Mouse (Mus musculus) mature B cell (primary cell): Measurements from ENCODE around the gene Cep63.

Experiments
- in situ Hi-C: fragments of 300-500 bp; cut with MboI; formaldehyde crosslinking; loops from 2 replicates; pipeline ENCODE4 v1.14.3; 2019

Cep63 gene

DNA sequence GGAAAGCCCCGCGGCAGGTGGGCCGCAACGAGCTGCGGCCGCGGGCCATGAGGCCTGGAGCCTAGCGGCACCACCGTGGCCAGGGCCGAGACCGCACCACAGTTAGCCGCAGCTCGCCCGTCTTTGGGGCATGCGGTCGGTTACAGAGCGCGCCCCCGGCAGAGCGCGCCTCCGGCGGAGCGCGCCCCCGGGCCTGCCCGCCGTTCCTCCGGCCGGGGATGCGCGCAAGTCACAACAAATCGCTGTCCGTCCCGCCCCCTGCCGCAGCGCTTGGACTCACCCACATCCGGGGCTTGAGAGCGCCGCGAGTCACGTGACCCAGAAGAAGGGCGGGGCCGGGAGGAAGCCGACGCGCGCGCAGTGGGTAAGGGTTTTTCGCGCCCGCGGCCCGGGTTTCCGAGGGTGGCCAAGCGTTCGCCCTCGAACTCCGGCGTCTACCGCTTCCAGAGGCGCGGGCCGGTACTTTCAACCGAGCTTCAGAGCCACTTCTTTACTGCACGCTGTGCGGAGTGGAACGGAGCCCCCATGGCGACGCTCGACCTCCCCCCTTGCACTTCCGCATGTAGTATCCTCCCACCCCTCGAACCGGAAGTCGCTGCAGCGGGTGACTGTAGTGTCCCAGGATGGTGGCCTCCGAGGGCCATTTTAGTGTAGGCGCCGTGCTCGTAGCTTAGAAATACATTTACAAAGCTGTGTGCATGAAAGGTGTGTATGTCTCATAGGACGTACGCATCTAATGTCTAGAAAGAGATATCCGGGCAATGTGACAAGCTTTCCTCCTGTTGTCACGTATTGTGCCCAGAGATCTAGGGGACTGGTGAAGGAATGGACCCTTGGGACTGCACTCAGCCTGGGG lies at the start of gene Cep63, which contains the start of gene Anapc13:
TSS of gene Cep63 (minus strand) at position 552 of the 856 bp plus-strand sequence.
TSS of gene Anapc13 (plus strand) at position 314 of the 856 bp plus-strand sequence.
- in situ Hi-C loops: no loop called here

DNA sequence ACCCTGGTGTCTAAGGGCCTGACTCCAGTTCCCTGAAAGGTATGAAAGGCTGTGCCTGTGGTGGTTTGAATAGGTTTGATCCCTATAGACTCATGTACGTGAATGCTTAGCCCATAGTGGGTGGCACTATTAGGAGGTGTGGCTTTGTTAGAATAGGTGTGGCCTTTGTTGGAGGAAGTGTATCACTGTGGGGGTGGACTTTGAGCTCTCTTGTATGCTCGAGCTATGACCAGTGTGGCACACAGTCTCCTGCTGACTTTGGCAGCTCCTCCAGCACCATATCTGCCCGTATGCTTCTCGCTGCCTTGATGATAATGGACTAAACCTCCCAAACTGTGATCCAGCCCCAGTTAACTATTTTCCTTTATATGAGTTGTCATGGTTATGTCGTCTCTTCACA lies 49.6 kb upstream of the Cep63 start:
- in situ Hi-C loops: no loop called here

DNA sequence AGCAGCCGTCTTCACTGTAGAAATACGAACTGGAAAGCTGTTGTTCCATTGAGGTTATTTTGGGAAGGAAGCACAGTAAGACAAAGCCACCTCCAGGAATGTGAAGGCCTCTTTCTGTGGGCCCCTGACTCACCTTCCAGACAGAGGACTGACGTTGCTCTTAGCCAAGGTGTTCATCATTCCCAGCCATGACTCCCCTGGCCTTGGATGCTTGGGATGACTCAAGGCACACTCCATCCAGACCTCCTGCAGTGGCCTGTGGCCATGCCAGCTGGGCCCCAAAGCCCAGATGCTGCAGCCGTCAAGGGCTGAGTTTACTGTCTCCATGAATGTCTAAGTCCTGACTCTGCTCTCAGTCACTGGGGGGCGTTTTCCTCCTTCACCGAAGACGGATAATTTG lies 47.0 kb upstream of the Cep63 start:
- in situ Hi-C loops: no loop called here

DNA sequence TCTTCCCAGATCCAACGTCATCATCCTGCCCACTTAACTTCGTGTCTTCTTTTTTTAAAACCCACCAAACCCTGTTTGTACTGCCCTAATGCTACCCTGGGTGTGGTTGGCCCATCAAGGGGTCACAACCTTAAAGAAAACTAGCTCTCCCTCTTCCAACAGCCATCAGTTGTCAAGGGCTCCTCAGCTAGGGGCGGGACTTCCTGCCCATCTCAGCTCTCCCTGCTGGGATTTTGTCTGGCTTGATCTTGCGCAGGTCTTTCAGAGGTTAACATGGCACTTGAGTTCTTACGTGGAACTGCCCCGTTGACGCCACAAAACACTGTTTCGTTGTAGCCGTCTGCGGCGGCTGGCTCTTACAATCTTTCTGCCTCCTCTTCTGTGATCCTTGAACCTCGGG lies 42.6 kb upstream of the Cep63 start:
- in situ Hi-C loops: no loop called here

DNA sequence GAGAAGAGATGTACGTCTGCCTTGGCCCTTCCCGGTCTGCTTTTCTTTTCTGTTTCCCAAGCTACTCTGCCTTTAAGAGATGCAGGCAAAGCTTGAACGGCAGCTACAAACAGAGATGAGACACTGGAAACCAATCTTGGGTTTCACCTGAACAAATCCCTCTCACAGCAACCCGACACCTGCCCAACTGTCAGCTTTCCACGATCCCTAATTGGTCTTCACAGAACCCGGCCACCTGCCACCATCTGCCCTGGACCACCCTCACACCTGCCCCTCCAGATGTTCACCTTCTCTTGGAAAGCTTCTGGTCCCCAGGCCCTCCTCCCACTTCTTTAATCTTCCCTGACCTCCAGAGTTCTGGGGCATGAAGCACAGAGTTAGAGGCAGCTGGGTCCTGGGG lies 41.8 kb upstream of the Cep63 start:
- in situ Hi-C loops: no loop called here

DNA sequence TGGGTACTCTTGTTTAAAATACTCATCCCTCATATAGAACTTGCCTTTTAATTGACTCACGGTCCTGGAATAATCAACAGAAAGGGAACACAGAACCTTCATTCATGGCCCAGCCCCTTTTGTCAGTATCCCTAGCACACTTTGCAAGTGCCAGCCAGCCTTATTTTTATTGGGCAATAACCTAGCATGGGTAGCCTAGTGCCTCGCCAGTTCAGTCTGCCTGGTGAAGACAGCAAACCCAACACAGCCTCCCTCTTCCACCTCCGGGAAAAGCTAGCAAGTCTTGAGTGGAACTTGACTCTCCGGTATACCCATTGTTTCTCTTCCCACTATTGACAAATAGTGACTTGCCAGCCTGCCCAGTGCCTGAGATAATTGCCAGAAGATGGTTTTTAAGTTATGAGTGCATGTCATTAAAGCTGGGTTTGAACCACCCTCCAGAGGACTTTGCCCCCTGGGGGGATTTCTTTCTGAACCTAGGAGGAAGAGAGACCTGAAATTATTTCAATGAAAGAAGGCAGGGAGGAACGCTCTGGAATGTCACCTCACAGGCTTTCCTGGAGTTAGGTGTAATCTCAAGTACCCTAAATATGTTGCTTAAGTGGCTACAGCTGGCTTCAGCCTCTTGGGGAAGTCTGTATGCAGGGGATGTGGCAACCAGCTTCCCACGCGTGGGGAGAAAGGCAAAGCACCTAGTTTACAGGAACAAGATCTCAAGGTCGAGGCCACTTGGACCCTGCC lies 30.2 kb upstream of the Cep63 start:
- in situ Hi-C loops: no loop called here

DNA sequence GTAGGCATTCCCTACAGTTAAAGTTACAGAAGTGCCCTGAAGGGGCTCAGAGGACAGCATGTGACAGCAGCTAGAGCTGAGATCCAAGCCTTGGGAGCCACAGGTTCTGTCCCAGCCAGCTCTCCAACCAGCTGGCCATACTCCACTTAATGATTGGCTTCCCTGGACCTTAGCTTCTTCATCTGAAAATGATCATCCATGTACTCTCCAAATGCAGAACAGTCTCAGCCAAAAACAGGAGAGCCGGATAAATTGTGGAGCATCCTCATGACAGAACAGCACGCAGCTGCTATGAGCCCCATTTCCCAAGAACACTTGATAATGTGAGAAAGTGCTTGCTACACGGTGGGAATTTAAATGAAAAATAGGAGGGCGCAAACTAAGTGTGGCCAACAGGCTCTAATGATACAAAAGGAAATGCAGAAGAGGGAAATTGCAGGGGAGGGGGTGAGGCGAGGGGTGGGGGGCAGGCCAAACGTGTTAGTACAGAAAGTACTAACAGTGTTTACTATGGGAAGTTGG lies 24.9 kb upstream of the Cep63 start:
- in situ Hi-C loops: no loop called here

DNA sequence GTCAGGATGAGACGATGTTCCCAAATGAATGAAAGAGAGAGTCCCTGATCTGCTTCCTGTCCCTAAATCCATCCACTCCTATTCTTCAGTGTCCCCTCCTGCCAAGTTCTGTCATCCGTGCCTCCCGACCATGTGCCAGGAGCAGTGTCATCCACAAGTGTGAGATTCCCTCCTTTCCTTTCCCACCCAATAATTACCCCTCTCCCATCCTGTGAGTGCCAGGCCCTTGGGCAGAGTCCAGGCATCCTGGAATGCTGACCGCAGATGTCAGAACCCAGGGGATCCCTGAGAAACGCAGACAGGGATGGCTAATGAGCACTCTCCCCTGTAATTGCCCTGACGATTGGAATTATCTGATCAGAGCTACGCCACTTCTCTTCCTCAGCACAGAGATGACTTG lies 24.3 kb upstream of the Cep63 start:
- in situ Hi-C loops: no loop called here

DNA sequence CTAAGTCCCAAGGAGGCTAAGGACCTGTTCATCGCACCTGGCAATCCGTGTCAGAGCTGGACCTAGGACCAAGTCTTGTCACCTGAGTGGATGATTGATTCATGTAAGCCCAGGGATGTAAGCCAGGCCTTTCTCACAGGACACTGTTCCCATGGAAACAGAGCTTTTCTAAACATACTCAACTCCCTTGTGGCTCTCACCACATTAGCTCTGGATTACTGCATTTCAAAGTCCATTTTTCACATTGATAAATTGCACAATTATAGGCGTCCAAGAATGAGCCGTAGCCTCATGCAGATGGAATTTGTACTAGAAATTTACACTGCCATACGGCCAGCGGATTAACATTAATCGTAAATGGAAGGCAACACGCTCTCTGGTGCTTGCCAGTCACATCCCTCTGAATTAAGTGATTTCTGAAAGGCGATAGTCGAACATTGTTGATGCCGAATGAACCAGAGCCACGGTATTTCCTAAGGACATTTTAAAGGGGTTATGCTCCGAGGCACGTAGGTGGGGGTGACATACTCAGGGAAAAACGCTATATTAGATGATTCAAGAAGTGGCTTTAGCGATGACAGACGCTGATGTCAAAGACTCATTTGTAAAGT lies 23.7 kb upstream of the Cep63 start:
- in situ Hi-C loops: loop anchor here (10.0 kb wide), 1 partner anchor 125 kb away; no protein-coding TSS in a partner anchor

DNA sequence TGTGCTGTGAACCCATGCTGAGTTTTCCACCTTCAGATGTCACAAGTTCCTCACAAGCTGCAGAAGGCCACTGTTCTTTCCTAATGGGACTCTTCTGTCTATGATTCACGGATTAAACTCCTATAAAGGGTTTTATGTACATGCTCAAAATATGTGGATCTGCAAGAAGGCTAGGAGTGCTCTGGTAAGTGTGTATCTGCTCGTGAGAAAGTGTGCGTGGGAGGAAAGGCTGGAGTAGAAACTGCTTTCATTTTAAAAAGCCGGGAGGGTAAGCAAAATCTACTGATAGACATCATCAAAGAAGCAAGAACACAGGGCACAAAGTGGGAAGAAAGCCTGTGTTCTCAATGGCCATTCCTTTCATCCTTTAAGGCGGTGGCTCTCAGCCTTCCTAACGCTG lies 20.7 kb upstream of the Cep63 start:
- in situ Hi-C loops: loop anchor here (10.0 kb wide), 1 partner anchor 128 kb away; no protein-coding TSS in a partner anchor

DNA sequence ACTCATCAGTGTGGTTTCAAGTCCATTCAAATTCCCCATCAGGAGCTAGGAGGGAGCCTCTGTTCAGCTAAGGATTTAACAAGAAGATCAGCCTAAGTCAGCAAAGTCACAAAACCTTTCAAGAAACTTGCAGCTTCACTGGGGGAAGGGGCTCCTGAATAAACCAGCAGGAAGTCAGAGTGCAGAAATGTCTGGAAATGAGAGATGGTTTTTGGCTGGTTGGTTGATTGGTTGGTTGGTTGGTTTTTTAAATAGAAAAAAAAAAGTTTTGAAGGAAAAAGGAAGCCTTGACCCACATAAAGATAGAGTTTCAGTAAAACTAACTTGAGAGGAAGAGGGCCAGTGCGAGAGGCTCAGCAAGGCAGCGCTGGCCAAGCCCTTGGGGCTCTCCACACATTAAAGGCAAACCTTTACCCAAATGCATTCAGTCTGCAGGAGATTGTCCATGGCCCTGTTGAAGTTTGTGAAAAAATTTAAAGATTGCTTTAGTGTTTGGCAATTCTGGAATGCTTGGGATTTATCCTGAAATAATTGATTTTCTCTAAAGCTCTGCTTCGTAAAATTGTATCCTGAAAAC lies 18.9 kb upstream of the Cep63 start:
- in situ Hi-C loops: loop anchor here (10.0 kb wide), 1 partner anchor 130 kb away; no protein-coding TSS in a partner anchor

DNA sequence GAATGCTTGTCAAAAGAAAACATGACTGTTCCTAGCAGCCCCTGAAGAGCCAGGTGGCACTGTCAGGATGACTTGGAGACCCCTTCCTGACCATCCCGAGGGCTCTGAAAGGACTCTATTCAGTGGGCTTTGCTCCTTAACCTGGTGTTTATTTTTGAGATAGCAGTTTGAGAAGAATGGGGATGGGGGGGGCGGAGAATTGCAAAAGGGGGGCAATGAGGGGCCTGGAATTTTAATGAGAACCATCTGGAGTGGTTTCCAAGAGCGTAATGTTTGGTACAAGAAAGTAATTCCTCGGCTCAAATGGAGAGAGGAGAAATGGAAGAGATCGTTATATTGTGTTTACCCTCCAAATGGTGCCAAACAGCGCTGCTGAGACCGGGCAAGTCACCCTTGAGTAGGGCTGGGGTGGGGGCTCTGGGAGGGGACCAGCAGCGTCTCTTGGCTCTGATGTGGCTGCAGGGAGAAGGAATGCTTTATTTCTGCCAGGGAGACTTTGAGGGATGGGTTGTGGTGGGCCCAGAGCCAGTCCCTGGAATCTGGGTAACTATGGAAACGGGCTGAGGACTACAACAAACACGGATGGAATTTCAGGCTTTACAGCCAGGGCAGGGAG lies 17.3 kb upstream of the Cep63 start:
- in situ Hi-C loops: loop anchor here (10.0 kb wide), 1 partner anchor 131 kb away; no protein-coding TSS in a partner anchor

DNA sequence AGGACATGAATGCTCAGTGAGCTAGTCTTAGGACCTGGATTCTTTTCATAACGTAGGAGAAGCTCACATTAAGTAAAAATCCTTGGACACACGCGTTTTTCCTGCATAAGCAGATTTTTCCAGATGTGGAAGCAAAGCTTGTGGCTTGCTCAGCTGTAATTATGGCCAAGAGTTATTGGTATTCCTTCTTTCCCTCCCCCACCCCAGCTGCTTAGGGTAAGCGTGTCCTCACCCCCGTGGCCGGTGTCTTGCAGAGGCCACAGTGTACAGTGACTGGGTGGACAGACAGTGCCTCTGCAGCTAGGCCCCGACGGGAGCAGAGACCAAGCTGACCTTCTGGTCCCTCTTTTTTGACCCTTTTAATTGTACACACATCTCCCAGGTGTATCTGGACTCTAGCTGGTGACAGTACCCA lies 16.7 kb upstream of the Cep63 start:
- in situ Hi-C loops: loop anchor here (10.0 kb wide), 1 partner anchor 132 kb away; no protein-coding TSS in a partner anchor

DNA sequence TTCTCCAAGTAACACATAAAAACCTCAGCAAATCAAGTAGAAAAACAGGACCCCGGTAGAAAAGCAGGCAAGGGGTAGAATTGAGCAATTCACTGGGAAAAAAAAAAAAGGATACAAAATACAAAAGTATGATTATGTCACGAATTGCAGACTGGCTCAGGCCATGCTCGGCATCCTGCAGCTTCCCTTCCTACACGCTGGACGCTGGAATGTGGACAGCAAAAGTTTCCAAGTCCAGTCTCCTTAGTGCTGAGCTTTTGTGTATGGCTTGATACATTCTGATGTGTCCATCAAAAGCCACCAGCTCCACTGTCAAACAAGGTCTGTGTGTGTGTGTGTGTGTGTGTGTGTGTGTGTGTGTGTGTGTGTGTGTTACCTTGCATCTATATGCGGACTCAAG lies 15.2 kb upstream of the Cep63 start:
- in situ Hi-C loops: loop anchor here (10.0 kb wide), 1 partner anchor 133 kb away; no protein-coding TSS in a partner anchor

DNA sequence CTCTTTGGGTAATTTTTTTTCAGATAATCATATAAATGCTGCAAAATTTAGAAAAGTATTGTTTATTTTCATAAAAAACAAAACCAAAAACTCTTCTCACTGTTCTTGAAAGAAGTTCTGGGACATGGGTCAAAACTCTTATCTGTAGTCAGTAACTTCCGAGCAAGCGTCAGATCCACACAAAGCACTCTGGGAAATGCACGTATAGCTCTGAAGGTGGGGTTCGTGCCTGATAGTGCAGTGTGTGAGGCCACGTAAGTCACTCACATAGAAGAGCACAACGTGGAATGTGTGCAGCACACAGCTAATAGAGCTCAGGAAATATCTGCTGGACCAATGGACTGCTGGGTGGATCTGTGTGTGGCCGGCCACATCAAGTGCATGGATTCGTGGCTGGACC lies 13.2 kb upstream of the Cep63 start:
- in situ Hi-C loops: loop anchor here (10.0 kb wide), 1 partner anchor 235 kb away; no protein-coding TSS in a partner anchor

DNA sequence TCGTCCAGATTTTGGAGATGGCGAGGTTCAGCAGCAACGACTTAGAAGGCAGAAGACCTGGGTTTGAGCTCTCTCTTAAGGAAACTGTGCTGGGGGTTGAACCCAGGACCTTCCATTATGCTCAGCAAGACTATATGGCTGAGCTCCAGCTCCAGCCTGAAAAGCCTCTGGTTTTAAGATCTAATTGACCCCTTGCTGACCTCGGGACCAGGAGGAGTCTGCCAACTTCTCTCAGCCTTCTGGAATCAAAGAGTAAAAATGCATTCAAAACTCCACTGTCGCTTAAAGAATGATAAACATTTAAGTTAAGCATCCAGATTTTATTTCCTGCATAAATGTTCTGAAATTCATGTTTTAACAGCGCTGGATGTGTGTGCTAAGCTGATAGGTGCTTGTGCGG lies 12.6 kb upstream of the Cep63 start:
- in situ Hi-C loops: loop anchor here (10.0 kb wide), 1 partner anchor 236 kb away; no protein-coding TSS in a partner anchor

DNA sequence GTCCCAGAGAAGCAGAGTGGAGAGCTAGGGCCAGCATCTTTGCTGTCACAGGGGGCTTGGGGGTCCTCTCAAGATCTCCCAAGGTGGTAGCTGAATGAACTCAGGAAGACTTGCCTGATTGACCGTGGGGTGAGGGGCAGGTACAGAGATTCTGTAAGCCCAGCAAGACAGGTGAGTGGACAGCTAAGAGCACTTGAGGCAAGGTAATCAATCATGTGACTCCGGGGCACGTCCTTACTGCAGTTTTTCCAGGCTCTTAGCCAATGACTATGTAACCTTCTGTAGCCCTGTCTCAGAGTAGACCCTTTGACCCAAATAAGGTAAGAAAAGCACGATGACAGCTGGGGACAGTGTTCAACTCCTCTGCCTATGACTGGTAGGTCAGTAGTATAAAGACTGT lies 10.8 kb upstream of the Cep63 start:
- in situ Hi-C loops: loop anchor here (10.0 kb wide), 1 partner anchor 238 kb away; no protein-coding TSS in a partner anchor

DNA sequence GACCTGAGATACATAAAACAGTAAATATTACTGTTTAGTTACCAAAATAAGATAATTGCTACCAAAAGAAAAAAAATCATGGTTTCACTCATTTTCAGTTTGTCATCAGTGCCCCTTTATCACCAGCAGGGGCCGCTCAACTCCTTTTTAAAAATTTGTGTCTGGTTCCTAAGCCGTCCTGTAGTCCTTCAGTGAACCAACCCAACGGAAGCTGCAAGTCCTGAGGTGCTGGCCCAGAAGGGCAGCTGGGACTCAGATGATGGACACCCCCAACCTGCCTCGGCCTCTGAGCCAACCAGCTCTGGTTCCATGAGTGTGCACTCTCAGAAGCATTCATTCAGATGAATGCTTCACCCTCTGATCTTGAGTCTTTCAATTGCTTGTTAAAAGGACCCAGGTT lies 10.2 kb upstream of the Cep63 start:
- in situ Hi-C loops: loop anchor here (10.0 kb wide), 1 partner anchor 238 kb away; no protein-coding TSS in a partner anchor

DNA sequence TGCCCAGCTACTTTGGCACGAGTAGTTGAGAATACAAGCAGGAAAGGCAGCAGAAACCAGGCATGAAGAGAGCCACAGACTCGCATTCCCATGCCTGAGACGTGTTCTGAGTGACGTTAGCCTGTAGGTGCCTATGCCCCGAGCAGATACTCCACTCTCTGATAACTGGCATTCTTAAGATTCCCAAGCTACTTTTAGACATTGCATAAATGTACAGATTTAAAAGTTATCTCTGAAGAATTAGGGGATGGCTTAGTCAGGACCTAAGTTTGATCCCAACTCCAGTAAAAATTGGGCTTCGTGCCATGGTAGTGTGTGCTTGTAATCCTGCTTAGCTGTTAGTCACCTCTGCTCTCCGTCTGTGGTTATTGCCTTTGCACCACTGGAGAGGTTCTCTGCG lies 8.1 kb upstream of the Cep63 start:
- in situ Hi-C loops: loop anchor here (10.0 kb wide), 1 partner anchor 240 kb away; no protein-coding TSS in a partner anchor

DNA sequence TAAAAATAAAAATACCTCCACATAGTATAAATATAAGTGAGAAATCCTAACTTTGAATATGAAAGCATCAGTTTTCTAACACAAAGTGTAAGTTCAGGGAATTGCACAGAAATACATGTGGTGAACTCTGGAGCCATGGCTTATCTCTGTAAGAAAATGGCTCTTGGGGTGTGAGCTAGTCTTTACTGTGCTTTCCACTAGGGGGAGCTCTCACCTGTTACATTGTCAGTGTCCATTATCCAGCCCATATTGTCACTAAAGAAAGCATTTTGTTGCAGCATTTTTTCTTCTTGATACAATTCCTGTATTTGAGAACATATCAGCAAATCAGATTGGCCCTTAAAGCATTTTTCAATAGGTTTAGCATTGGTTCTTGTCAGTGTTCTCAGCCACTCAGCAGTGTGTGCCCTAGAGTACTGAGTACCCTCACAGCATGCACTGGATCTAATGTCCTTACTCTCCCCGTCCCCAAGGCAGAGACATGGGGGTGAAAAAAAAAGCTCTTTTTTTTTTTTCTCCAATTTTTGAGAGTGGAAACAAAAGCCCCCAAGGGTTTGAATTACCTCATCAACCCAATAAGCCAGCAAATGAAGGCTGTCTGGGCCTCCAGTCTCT lies 6.7 kb upstream of the Cep63 start:
- in situ Hi-C loops: loop anchor here (10.0 kb wide), 1 partner anchor 242 kb away; no protein-coding TSS in a partner anchor
